Mouse (Mus musculus) lung, embryonic 15.5 days (tissue): Measurements from ENCODE around the gene Kdf1. TPM values are rescaled to one million over a fixed set of nuclear protein-coding genes. Genes with fewer than 3 reads are reported as not detected.

ENCODE experiments used
- ATAC-seq: fragments of 200-750 bp; cut with Nextera tagmentation; 2 replicates; pipeline ENCODE4 v1.8.0; 2017; ENCODE audit warnings: moderate number of reproducible peaks, borderline replicate concordance; ENCODE audit not compliant: low FRiP score, low TSS enrichment; ENCODE audit errors: extremely low read depth
- H3K27ac ChIP-seq: fragments of 300-500 bp; sonication (generic); 2 replicates; pipeline ENCODE4 v1.5.1; 2015; ENCODE audit warnings: moderate library complexity, mild to moderate bottlenecking, inconsistent platforms
- H3K27me3 ChIP-seq: fragments of 300-500 bp; sonication (generic); 2 replicates; pipeline ENCODE4 v1.6.1; 2015; ENCODE audit warnings: inconsistent platforms
- H3K36me3 ChIP-seq: fragments of 300-500 bp; sonication (generic); 2 replicates; pipeline ENCODE4 v1.6.1; 2015; ENCODE audit warnings: inconsistent platforms
- H3K4me1 ChIP-seq: fragments of 300-500 bp; sonication (generic); 2 replicates; pipeline ENCODE4 v1.6.1; 2015; ENCODE audit warnings: inconsistent platforms
- H3K4me2 ChIP-seq: fragments of 300-500 bp; sonication (generic); 2 replicates; pipeline ENCODE4 v1.6.1; 2015; ENCODE audit warnings: inconsistent platforms, mild to moderate bottlenecking, moderate library complexity
- H3K4me3 ChIP-seq: fragments of 300-500 bp; sonication (generic); 2 replicates; pipeline ENCODE4 v1.5.1; 2015; ENCODE audit warnings: mild to moderate bottlenecking, inconsistent platforms
- H3K9ac ChIP-seq: fragments of 300-500 bp; sonication (generic); 2 replicates; pipeline ENCODE4 v1.6.1; 2015; ENCODE audit warnings: inconsistent platforms
- H3K9me3 ChIP-seq: fragments of 300-500 bp; sonication (generic); 2 replicates; pipeline ENCODE4 v1.6.1; 2016; ENCODE audit warnings: inconsistent platforms
- WGBS: fragments of 180-500 bp; shearing (Covaris S2); methylation state at CpG from one replicate; pipeline ENCODE4 v1.1.7; 2015; 5-methylcytosine and 5-hydroxymethylcytosine counted together
- microRNA-seq: library from miRNA; unstranded; fragments of <30 nt; microRNA quantifications from one replicate; pipeline ENCODE4, GENCODE M21; 2016
- polyA plus RNA-seq: library from polyadenylated mRNA; unstranded; fragments of >200 nt; fragmentation: Nextera tagmentation; extraction: Ambion mirVana; gene quantifications from 2 replicates; pipeline ENCODE4 v1.2.1, GENCODE M21; 2015

Gene Kdf1
- polyA plus RNA-seq, 1 experiment from 2014 or later: 29.7 TPM

- Histone ChIP-seq H3K4me3 (no peak overlapping the region), H3K36me3 (no peaks in the 10 kb centered on the region), H3K4me2 (no peak overlapping the region), H3K9ac (no peak overlapping the region), H3K27ac (no peak overlapping the region), H3K9me3 (no peaks in the 10 kb centered on the region), H3K4me1 (no peaks in the 10 kb centered on the region), H3K27me3 (no peaks in the 10 kb centered on the region)
- no peak for ATAC-seq
- WGBS: 59% methylated on average over 4 of the region's 4 CpGs
Measured at GRCm38 (mm10) chr4:133561622-133562021, 42.9 kb downstream of the Kdf1 start.

GRCm38 (mm10) chr4:133563123-133563571 is 44.4 kb downstream of the Kdf1 start:
- Histone ChIP-seq H3K36me3 (no peaks in the 10 kb centered on the region), H3K27me3 (no peaks in the 10 kb centered on the region), H3K9me3 (no peaks in the 10 kb centered on the region), H3K4me2 (no peak overlapping the region), H3K4me1 (no peaks in the 10 kb centered on the region), H3K9ac (no peak overlapping the region), H3K4me3 (no peak overlapping the region), H3K27ac (no peak overlapping the region)
- no peak for ATAC-seq
- WGBS: 64% methylated on average over 11 of the region's 11 CpGs

- Histone ChIP-seq H3K4me1 (no peaks in the 10 kb centered on the region), H3K9me3 (no peaks in the 10 kb centered on the region), H3K36me3 (no peaks in the 10 kb centered on the region), H3K4me2 (no peak overlapping the region), H3K9ac (no peak overlapping the region), H3K27me3 (no peaks in the 10 kb centered on the region), H3K27ac (no peak overlapping the region), H3K4me3 (no peak overlapping the region)
- ATAC-seq: no peak
- 20% methylated on average over 8 of the region's 8 CpGs for WGBS
Measured at GRCm38 (mm10) chr4:133567251-133567650, 48.5 kb downstream of the Kdf1 start.

- H3K27ac ChIP-seq: no peak overlapping the region
Measured at GRCm38 (mm10) chr4:133569291-133570065, 50.7 kb downstream of the Kdf1 start.

GRCm38 (mm10) chr4:133570066-133570466 is 51.3 kb downstream of the Kdf1 start:
- no peak for ATAC-seq
- no peak overlapping the region for H3K4me2 ChIP-seq
- no peak overlapping the region for H3K4me3 ChIP-seq
- H3K27ac ChIP-seq: no peak overlapping the region
- peaks cover 6% of the 10 kb centered on the region for H3K4me1 ChIP-seq
- no peak overlapping the region for H3K9ac ChIP-seq
- H3K27me3 ChIP-seq: no peaks in the 10 kb centered on the region
- no peaks in the 10 kb centered on the region for H3K36me3 ChIP-seq
- no peaks in the 10 kb centered on the region for H3K9me3 ChIP-seq
- WGBS: 50% methylated on average over 10 of the region's 10 CpGs

More at GRCm38 (mm10) chr4:133569291-133570065, 50.7 kb downstream of the Kdf1 start:
- H3K9ac ChIP-seq: no peak overlapping the region
- H3K36me3 ChIP-seq: no peaks in the 10 kb centered on the region
- ATAC-seq: no peak
- H3K4me3 ChIP-seq: no peak overlapping the region
- H3K9me3 ChIP-seq: no peaks in the 10 kb centered on the region
- no peaks in the 10 kb centered on the region for H3K27me3 ChIP-seq
- WGBS: 82% methylated on average over 10 of the region's 10 CpGs
- peaks cover 6% of the 10 kb centered on the region for H3K4me1 ChIP-seq
- H3K4me2 ChIP-seq: no peak overlapping the region

GRCm38 (mm10) chr4:133574070-133574842 is 55.5 kb downstream of the Kdf1 start, which contains the start of gene Gpatch3:
Gene Gpatch3 (plus strand): TSS chr4:133574745.
- H3K4me2 ChIP-seq: peak within 1 kb of the TSS; percentile 91
- H3K4me1 ChIP-seq: peaks cover 16% of the 10 kb centered on the region
- peak within 1 kb of the TSS; percentile 82 for H3K27ac ChIP-seq
- H3K36me3 ChIP-seq: peaks cover 14% of the 10 kb centered on the region; the same call in 1 of the 2 replicates
- H3K9ac ChIP-seq: peak within 1 kb of the TSS; percentile 70
- ATAC-seq: peak; percentile 89
- peak within 1 kb of the TSS; percentile 76 for H3K4me3 ChIP-seq
- H3K9me3 ChIP-seq: no peaks in the 10 kb centered on the region
- WGBS: 5% methylated on average over 44 of the region's 44 CpGs
- H3K27me3 ChIP-seq: no peaks in the 10 kb centered on the region

- peak overlapping the region; percentile 82; the same call in 1 of the 2 replicates for H3K27ac ChIP-seq
- WGBS: under 1% methylated on average over 41 of the region's 41 CpGs
- H3K9me3 ChIP-seq: no peaks in the 10 kb centered on the region
- no peaks in the 10 kb centered on the region for H3K27me3 ChIP-seq
- H3K4me3 ChIP-seq: peak overlapping the region; percentile 76
- H3K9ac ChIP-seq: peak overlapping the region; percentile 70
- H3K36me3 ChIP-seq: peaks cover 18% of the 10 kb centered on the region; the same call in 1 of the 2 replicates
- H3K4me1 ChIP-seq: peaks cover 16% of the 10 kb centered on the region
- no peak for ATAC-seq
- H3K4me2 ChIP-seq: peak overlapping the region; percentile 91
Measured at GRCm38 (mm10) chr4:133574843-133575202, 56.1 kb downstream of the Kdf1 start.

- Histone ChIP-seq H3K36me3 (peaks cover 38% of the 10 kb centered on the region), H3K4me1 (peaks cover 16% of the 10 kb centered on the region), H3K4me3 (no peak overlapping the region), H3K9me3 (no peaks in the 10 kb centered on the region), H3K4me2 (no peak overlapping the region), H3K27ac (no peak overlapping the region), H3K27me3 (no peaks in the 10 kb centered on the region), H3K9ac (no peak overlapping the region)
- ATAC-seq: no peak
- 74% methylated on average over 12 of the region's 12 CpGs for WGBS
Measured at GRCm38 (mm10) chr4:133577983-133578382, 59.2 kb downstream of the Kdf1 start.

Small RNAs within 50 kb of the gene (microRNA-seq; reads per million reads assigned to microRNA genes)
- gene Gm23158: not detected

Other genes with a start within 250 kb of the Kdf1 start
- gene Tmem222, start 241.2 kb upstream of the Kdf1 start, polyA plus RNA-seq: 79.8 and 81.9 TPM in 2 replicates
- gene Wdtc1, start 165.5 kb upstream of the Kdf1 start, polyA plus RNA-seq: 10.8 and 11.2 TPM in 2 replicates
- gene Slc9a1, start 149.3 kb upstream of the Kdf1 start, polyA plus RNA-seq: 7.6 and 8.3 TPM in 2 replicates
- gene Tent5b, start 38.8 kb upstream of the Kdf1 start, polyA plus RNA-seq: 1.5 and 1.9 TPM in 2 replicates
- 0.79 and 1.2 TPM in 2 replicates for gene Trnp1, start 20.4 kb upstream of the Kdf1 start, polyA plus RNA-seq
- 300 and 313 TPM in 2 replicates for gene Nudc, start 27.0 kb downstream of the Kdf1 start, polyA plus RNA-seq
- 0.61 and 0.70 TPM in 2 replicates for gene Nr0b2, start 34.4 kb downstream of the Kdf1 start, polyA plus RNA-seq
- gene Gpatch3, start 55.8 kb downstream of the Kdf1 start, polyA plus RNA-seq: 6.3 and 9.9 TPM in 2 replicates
- gene Gpn2, start 65.4 kb downstream of the Kdf1 start, polyA plus RNA-seq: 20.7 and 20.8 TPM in 2 replicates
- gene Sfn, start 83.2 kb downstream of the Kdf1 start, polyA plus RNA-seq: 17.7 and 20.9 TPM in 2 replicates
- 6.2 and 7.7 TPM in 2 replicates for gene Zdhhc18, start 131.2 kb downstream of the Kdf1 start, polyA plus RNA-seq
- 18.4 and 20.2 TPM in 2 replicates for gene Pigv, start 153.7 kb downstream of the Kdf1 start, polyA plus RNA-seq
- gene Arid1a, start 237.8 kb downstream of the Kdf1 start, polyA plus RNA-seq: 26.9 and 29.4 TPM in 2 replicates